8 mouse cellular contexts compared by ENCODE assay signal in genomic region chr12:116585001-116585400, GRCm38 (mm10).
DNase-seq lines count a peak whose midpoint lies in the region; ATAC-seq lines count a peak whose summit lies in the region.

No protein-coding gene starts in this region.

- no peak overlapping the region for H3K4me3 ChIP-seq in forebrain, embryonic 12.5 days (replicated peaks)
- no peak overlapping the region for H3K4me3 ChIP-seq in forebrain, embryonic 11.5 days (ENCODE audit: low read depth, low read length)

- WGBS in forebrain, embryonic 12.5 days = 20% methylated on average over 5 of the region's 5 CpGs
- WGBS in forebrain, embryonic 11.5 days = 18% methylated on average over 5 of the region's 5 CpGs

- no peaks in the 10 kb centered on the region for H3K27me3 ChIP-seq in forebrain, embryonic 12.5 days
- H3K27me3 ChIP-seq in forebrain, embryonic 11.5 days (ENCODE audit: control insufficient read depth, insufficient read depth, low read length) = no peaks in the 10 kb centered on the region

- no peak overlapping the region for H3K27ac ChIP-seq in forebrain, embryonic 12.5 days
- no peak overlapping the region for H3K27ac ChIP-seq in forebrain, embryonic 11.5 days (ENCODE audit: low read depth, low read length)

- H3K36me3 ChIP-seq in forebrain, embryonic 12.5 days (replicated peaks) = no peaks in the 10 kb centered on the region
- H3K36me3 ChIP-seq in forebrain, embryonic 11.5 days (ENCODE audit: control insufficient read depth, insufficient read depth, low read length) = no peaks in the 10 kb centered on the region

- H3K4me2 ChIP-seq in forebrain, embryonic 12.5 days = no peak overlapping the region
- H3K4me2 ChIP-seq in forebrain, embryonic 11.5 days (ENCODE audit: low read depth, low read length, severe bottlenecking) = no peak overlapping the region

- no peak overlapping the region for H3K9ac ChIP-seq in forebrain, embryonic 12.5 days
- H3K9ac ChIP-seq in forebrain, embryonic 11.5 days (ENCODE audit: low read length) = no peak overlapping the region

- DNase-seq in forebrain, embryonic 11.5 days (ENCODE audit: low spot score) = no peak
- DNase-seq in urinary bladder, postnatal 14 days (ENCODE audit: low spot score) = peak; percentile 15
- no peak for DNase-seq in urinary bladder, postnatal 4 days (ENCODE audit: low spot score in 2 of 2)
- DNase-seq in lung, postnatal 10 days = peak; percentile 68
- DNase-seq in gastrocnemius, postnatal 10 days = no peak
- DNase-seq in cerebellum, postnatal 14 days = no peak
- DNase-seq in thymus, adult 18-20 months = no peak

- no peaks in the 10 kb centered on the region for H3K9me3 ChIP-seq in forebrain, embryonic 12.5 days
- no peaks in the 10 kb centered on the region for H3K9me3 ChIP-seq in forebrain, embryonic 11.5 days (ENCODE audit: control insufficient read depth, low read length)

- ATAC-seq in forebrain, embryonic 12.5 days (ENCODE audit: low FRiP score) = peak; percentile 28; the same call in 1 of the 2 replicates
- ATAC-seq in forebrain, embryonic 11.5 days (replicated peaks; ENCODE audit: low FRiP score) = no peak

- peaks cover 23% of the 10 kb centered on the region for H3K4me1 ChIP-seq in forebrain, embryonic 12.5 days
- H3K4me1 ChIP-seq in forebrain, embryonic 11.5 days (replicated peaks; ENCODE audit: control insufficient read depth, insufficient read depth, low read length) = 0 out of 2 replicates have a peak, but pooled peaks cover 3% of the 10 kb centered on the region

Comparison
In these comparisons a context has a peak if more than half of its experiments do, and no peak if none do; other contexts are left out.
1. DNase-seq: peak in urinary bladder, postnatal 14 days (single experiment) and lung, postnatal 10 days (single experiment); none in forebrain, embryonic 11.5 days (single experiment), urinary bladder, postnatal 4 days (0 of 2), gastrocnemius, postnatal 10 days (single experiment), cerebellum, postnatal 14 days (0 of 2) and thymus, adult 18-20 months (0 of 2).